Mouse (Mus musculus): ENCODE measurements at regions not wholly inside any gene's neighbourhood (a gene's known extent, or its start where the extent isn't known, plus 50 kb on each side); places are given as distances from the start of the nearest gene placed in this dataset.

DNA sequence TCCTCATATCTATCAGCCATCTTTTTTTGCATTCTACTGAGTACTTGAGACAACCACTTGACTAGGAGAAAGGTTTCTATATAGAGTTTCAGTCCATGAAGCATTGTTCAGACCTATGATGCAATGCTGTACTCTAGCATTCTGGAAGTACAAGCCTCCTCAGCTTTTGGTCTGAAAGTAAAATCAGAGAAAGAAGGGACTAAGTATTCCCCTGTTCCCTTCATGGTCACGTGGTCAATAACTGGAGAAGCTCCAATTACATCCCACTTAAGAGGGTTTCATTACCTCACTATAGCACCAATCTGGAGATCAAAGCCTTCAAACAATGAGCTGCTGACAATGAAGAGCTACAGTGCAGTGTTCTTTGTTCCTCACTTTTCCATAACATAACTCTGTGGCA lies 289.3 kb upstream of the Ptbp2 start:
- TF ChIP-seq CTCF (IDR thresholded peaks at IDR 0.05; ENCODE audit: insufficient read depth, low read length), result no peak
- no peak for TF ChIP-seq POLR2A (IDR thresholded peaks at IDR 0.05; ENCODE audit: borderline replicate concordance, extremely low read depth, low read depth, low read length)
